Mouse (Mus musculus) megakaryocyte-erythroid progenitor cell, adult 5-6 weeks (primary cell): ENCODE measurements around the gene Erbb3. TPM values are rescaled to one million over a fixed set of nuclear protein-coding genes. Genes with fewer than 3 reads are reported as not detected.
A peak's percentile ranks its signal among the peaks of the same experiment; 100 is the strongest.
"Not testable (repeated sequence)": the region's sequence is repeated elsewhere in the genome, so short reads cannot be mapped to it uniquely, and the experiment has no call there.

Experiments
- ATAC-seq: replicated peaks from 2 replicates; pipeline ENCODE4 v1.8.0; 2016; ENCODE audit warnings: mild to moderate bottlenecking, inconsistent platforms; ENCODE audit not compliant: severe bottlenecking, poor library complexity, low FRiP score, low TSS enrichment
- total RNA-seq, 2 experiments: library from RNA; stranded (forward) in 1 of 2; stranded (reverse) in 1 of 2; fragments of 200-1000, 215-1000 nt in 1 of 2; fragments of >200 nt in 1 of 2; fragmentation: Nextera tagmentation in 1 of 2; gene quantifications; 2 replicates each; pipeline ENCODE4 v1.2.3; 2014 to 2017

The Erbb3 gene
- total RNA-seq, 2 experiments from 2014 or later: 0.09 to 1.9 TPM

- not testable (repeated sequence) for ATAC-seq
Observed at GRCm38 (mm10) chr10:128613820-128614219, 24.4 kb upstream of the Erbb3 start.

GRCm38 (mm10) chr10:128613154-128613440 lies 23.6 kb upstream of the Erbb3 start:
- ATAC-seq: peak; percentile 21; the same call in 1 of the 2 replicates

GRCm38 (mm10) chr10:128612433-128613153 lies 23.1 kb upstream of the Erbb3 start:
- ATAC-seq: peak; percentile 91

GRCm38 (mm10) chr10:128606483-128606882 lies 17.0 kb upstream of the Erbb3 start:
- ATAC-seq: no peak

GRCm38 (mm10) chr10:128602470-128603128 lies 13.1 kb upstream of the Erbb3 start:
- no peak for ATAC-seq

- ATAC-seq: no peak
Observed at GRCm38 (mm10) chr10:128601499-128601898, 12.0 kb upstream of the Erbb3 start.

GRCm38 (mm10) chr10:128598476-128598875 lies 9.0 kb upstream of the Erbb3 start:
- no peak for ATAC-seq

GRCm38 (mm10) chr10:128592797-128593196 lies 3.3 kb upstream of the Erbb3 start:
- no peak for ATAC-seq

- no peak for ATAC-seq
Observed at GRCm38 (mm10) chr10:128591436-128591835, 2.0 kb upstream of the Erbb3 start.

- ATAC-seq: peak; percentile 46; the same call in 1 of the 2 replicates
Observed at GRCm38 (mm10) chr10:128590193-128590690, 790 bp upstream of the Erbb3 start.

GRCm38 (mm10) chr10:128588775-128589463 lies 533 bp downstream of the Erbb3 start:
- no peak for ATAC-seq

- ATAC-seq: no peak
Observed at GRCm38 (mm10) chr10:128588136-128588535, 1.3 kb downstream of the Erbb3 start.

- ATAC-seq: no peak
Observed at GRCm38 (mm10) chr10:128587697-128588096, 1.8 kb downstream of the Erbb3 start.

GRCm38 (mm10) chr10:128587120-128587519 lies 2.3 kb downstream of the Erbb3 start:
- ATAC-seq: no peak

- ATAC-seq: no peak
Observed at GRCm38 (mm10) chr10:128586546-128586945, 2.9 kb downstream of the Erbb3 start.

- ATAC-seq: no peak
Observed at GRCm38 (mm10) chr10:128584386-128584785, 5.1 kb downstream of the Erbb3 start.

- ATAC-seq: no peak; the same call in 1 of the 2 replicates
Observed at GRCm38 (mm10) chr10:128583644-128584043, 5.8 kb downstream of the Erbb3 start.

- no peak for ATAC-seq
Observed at GRCm38 (mm10) chr10:128579731-128580130, 9.7 kb downstream of the Erbb3 start.

- no peak for ATAC-seq
Observed at GRCm38 (mm10) chr10:128579298-128579697, 10.2 kb downstream of the Erbb3 start.

- ATAC-seq: peak; percentile 55; the same call in 1 of the 2 replicates
Observed at GRCm38 (mm10) chr10:128578330-128578729, 11.1 kb downstream of the Erbb3 start.
